Mouse (Mus musculus) forebrain, postnatal 0 days (tissue): Measurements from ENCODE around the gene Gm49361. TPM values are rescaled to one million over a fixed set of nuclear protein-coding genes. Genes with fewer than 3 reads are reported as not detected.

Experiments
- ATAC-seq: fragments of 200-750 bp; cut with Nextera tagmentation; 2 replicates; pipeline ENCODE4 v1.8.0; 2017; ENCODE audit warnings: mild to moderate bottlenecking, moderate library complexity
- DNase-seq: peaks from one replicate; pipeline ENCODE4 v3.0.0-alpha.2; 2015
- H3K27ac ChIP-seq: fragments of 300-500 bp; sonication (generic); 2 replicates; pipeline ENCODE4 v1.5.1; 2014; ENCODE audit warnings: low read depth, mild to moderate bottlenecking, antibody characterized with exemption, low read length, moderate library complexity, mixed read lengths
- H3K27me3 ChIP-seq: fragments of 300-500 bp; sonication (generic); 2 replicates; pipeline ENCODE4 v1.6.1; 2014; ENCODE audit warnings: mild to moderate bottlenecking, low read length, mixed read lengths; ENCODE audit not compliant: insufficient read depth
- H3K36me3 ChIP-seq: fragments of 300-500 bp; sonication (generic); 2 replicates; pipeline ENCODE4 v1.6.1; 2014; ENCODE audit warnings: mild to moderate bottlenecking, moderate library complexity; ENCODE audit not compliant: insufficient read depth
- H3K4me1 ChIP-seq: fragments of 300-500 bp; sonication (generic); 2 replicates; pipeline ENCODE4 v1.6.1; 2014; ENCODE audit warnings: antibody characterized with exemption; ENCODE audit not compliant: insufficient read depth
- H3K4me2 ChIP-seq: fragments of 300-500 bp; sonication (generic); 2 replicates; pipeline ENCODE4 v1.6.1; 2014; ENCODE audit warnings: low read depth, mild to moderate bottlenecking, moderate library complexity
- H3K4me3 ChIP-seq: fragments of 300-500 bp; sonication (generic); 2 replicates; pipeline ENCODE4 v1.5.1; 2014; ENCODE audit warnings: low read depth, low read length, mixed read lengths
- H3K9ac ChIP-seq: fragments of 300-500 bp; sonication (generic); 2 replicates; pipeline ENCODE4 v1.6.1; 2014; ENCODE audit warnings: mild to moderate bottlenecking
- H3K9me3 ChIP-seq: fragments of 300-500 bp; sonication (generic); 2 replicates; pipeline ENCODE4 v1.6.1; 2016; ENCODE audit warnings: low read length
- CTCF ChIP-seq: sonication (generic); IDR thresholded peaks from 2 replicates; pipeline ENCODE4 v1.5.1; 2016; ENCODE audit warnings: antibody characterized with exemption, control low read depth, low read depth
- WGBS: fragments of 180-500 bp; shearing (Covaris S2); extraction: QIAGEN DNeasy Blood & Tissue Kit; methylation state at CpG from one replicate; pipeline ENCODE4 v1.1.7; 2014; 5-methylcytosine and 5-hydroxymethylcytosine counted together
- polyA plus RNA-seq: library from polyadenylated mRNA; unstranded; fragments of >200 nt; fragmentation: Nextera tagmentation; extraction: Ambion mirVana; gene quantifications from 2 replicates; pipeline ENCODE4 v1.2.1, GENCODE M21; 2015
- total RNA-seq: library from RNA; depleted of rRNA; stranded (reverse); fragments of >200 nt; gene quantifications from 2 replicates; pipeline ENCODE4 v1.2.3, GENCODE M21; 2014

Gene Gm49361
- total and polyA plus RNA-seq, 2 experiments from 2014 or later = not detected

- WGBS = 71% methylated on average over 3 of the region's 3 CpGs
- H3K4me1 ChIP-seq = no peaks in the 10 kb centered on the region
- TF ChIP-seq CTCF = no peak
- H3K9me3 ChIP-seq = no peaks in the 10 kb centered on the region
- H3K27me3 ChIP-seq = no peaks in the 10 kb centered on the region
- H3K4me3 ChIP-seq = no peak overlapping the region
- no peak overlapping the region for H3K4me2 ChIP-seq
- no peak for ATAC-seq
- H3K36me3 ChIP-seq = 0 out of 2 replicates have a peak, but pooled peaks cover 2% of the 10 kb centered on the region
- H3K27ac ChIP-seq = no peak overlapping the region
- H3K9ac ChIP-seq = no peak overlapping the region
- DNase-seq = no peak
Observed at GRCm38 (mm10) chr14:57622934-57623333, 123.0 kb downstream of the Gm49361 start.

- WGBS = 66% methylated on average over 4 of the region's 4 CpGs
- Histone ChIP-seq H3K9me3 (no peaks in the 10 kb centered on the region), H3K27ac (no peak overlapping the region), H3K4me1 (no peaks in the 10 kb centered on the region), H3K9ac (no peak overlapping the region), H3K36me3 (0 out of 2 replicates have a peak, but pooled peaks cover under 1% of the 10 kb centered on the region), H3K4me2 (no peak overlapping the region), H3K4me3 (no peak overlapping the region), H3K27me3 (no peaks in the 10 kb centered on the region)
- no peak for ATAC-seq
- no peak for DNase-seq
- no peak for TF ChIP-seq CTCF
Observed at GRCm38 (mm10) chr14:57621699-57622098, 124.2 kb downstream of the Gm49361 start.

DNA sequence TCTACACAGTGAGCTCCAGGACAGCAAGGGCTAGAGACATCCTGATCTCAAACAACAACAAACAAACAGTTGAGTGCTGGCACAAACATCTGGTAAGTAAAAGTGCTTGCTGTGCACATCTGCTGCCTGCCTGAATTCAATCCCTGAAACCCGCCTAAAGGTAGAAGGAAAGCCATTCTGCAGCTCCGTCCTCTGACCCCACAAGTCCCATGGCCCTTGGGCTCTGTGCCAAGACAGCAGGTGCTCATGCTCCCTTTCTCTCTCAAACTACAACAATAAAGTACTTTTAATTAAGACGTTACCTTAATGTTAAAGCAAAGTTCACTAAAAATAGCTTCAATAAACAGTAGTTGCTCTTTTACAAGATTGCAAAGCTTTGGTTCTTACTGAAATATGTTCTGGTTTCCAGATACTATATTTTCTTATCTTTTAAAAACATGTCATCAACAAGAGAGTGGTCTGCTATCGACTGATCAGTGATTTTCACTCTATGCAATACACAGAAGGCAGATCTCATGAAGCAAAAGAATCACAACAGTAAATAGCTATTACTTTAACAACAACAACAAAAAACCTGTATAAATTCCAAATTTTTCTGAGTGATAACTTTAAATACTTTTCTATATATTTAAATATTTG, 125.2 kb downstream of the Gm49361 start:
- Histone ChIP-seq H3K9ac (no peak overlapping the region), H3K9me3 (no peaks in the 10 kb centered on the region), H3K4me3 (no peak overlapping the region), H3K4me2 (no peak overlapping the region), H3K4me1 (no peaks in the 10 kb centered on the region), H3K27ac (no peak overlapping the region), H3K27me3 (no peaks in the 10 kb centered on the region), H3K36me3 (no peaks in the 10 kb centered on the region)
- 42% methylated on average over 4 of the region's 4 CpGs for WGBS
- no peak for TF ChIP-seq CTCF
- no peak for DNase-seq
- ATAC-seq = no peak

DNA sequence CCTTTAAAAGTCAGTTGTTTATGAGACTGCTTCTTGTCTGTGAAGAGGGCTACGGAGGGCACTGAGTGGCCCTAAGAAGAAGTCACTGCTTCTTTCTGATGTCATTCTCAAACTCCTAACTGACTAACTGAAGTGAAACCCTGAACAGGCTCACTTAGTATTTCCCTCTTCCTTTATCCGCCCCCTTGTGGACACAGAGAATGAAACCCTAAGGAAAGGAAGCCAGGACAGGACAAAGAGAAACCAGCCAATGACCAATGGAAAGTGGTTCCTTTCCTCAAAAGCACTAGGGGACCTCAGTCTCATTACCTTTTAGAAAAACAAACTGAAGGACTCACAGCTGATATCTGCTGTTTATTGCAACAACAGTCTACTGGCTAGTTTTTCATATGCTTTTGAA, 126.4 kb downstream of the Gm49361 start:
- DNase-seq = peak; percentile 55
- ATAC-seq = peak; percentile 56
- Histone ChIP-seq H3K4me1 (no peaks in the 10 kb centered on the region), H3K36me3 (no peaks in the 10 kb centered on the region), H3K9ac (no peak overlapping the region), H3K27me3 (no peaks in the 10 kb centered on the region), H3K4me3 (no peak overlapping the region), H3K9me3 (no peaks in the 10 kb centered on the region), H3K27ac (no peak overlapping the region), H3K4me2 (no peak overlapping the region)
- TF ChIP-seq CTCF = peak; percentile 69
- 46% methylated on average over 2 of the region's 2 CpGs for WGBS

- Histone ChIP-seq H3K36me3 (no peaks in the 10 kb centered on the region), H3K27me3 (no peaks in the 10 kb centered on the region), H3K4me2 (no peak overlapping the region), H3K4me1 (no peaks in the 10 kb centered on the region), H3K9ac (no peak overlapping the region), H3K4me3 (no peak overlapping the region), H3K27ac (no peak overlapping the region), H3K9me3 (no peaks in the 10 kb centered on the region)
- WGBS = 95% methylated on average over 1 of the region's 1 CpGs
- ATAC-seq (no peak), DNase-seq (no peak)
- no peak for TF ChIP-seq CTCF
Observed at GRCm38 (mm10) chr14:57617675-57618074, 128.2 kb downstream of the Gm49361 start.

- no peaks in the 10 kb centered on the region for H3K27me3 ChIP-seq
- ATAC-seq = no peak
- no peaks in the 10 kb centered on the region for H3K36me3 ChIP-seq
- no peaks in the 10 kb centered on the region for H3K9me3 ChIP-seq
- no peak for DNase-seq
- H3K27ac ChIP-seq = no peak overlapping the region
- no peak overlapping the region for H3K9ac ChIP-seq
- 68% methylated on average over 6 of the region's 6 CpGs for WGBS
- H3K4me2 ChIP-seq = no peak overlapping the region
- no peak overlapping the region for H3K4me3 ChIP-seq
- TF ChIP-seq CTCF = no peak
- no peaks in the 10 kb centered on the region for H3K4me1 ChIP-seq
Observed at GRCm38 (mm10) chr14:57616339-57616965, 129.5 kb downstream of the Gm49361 start.

DNA sequence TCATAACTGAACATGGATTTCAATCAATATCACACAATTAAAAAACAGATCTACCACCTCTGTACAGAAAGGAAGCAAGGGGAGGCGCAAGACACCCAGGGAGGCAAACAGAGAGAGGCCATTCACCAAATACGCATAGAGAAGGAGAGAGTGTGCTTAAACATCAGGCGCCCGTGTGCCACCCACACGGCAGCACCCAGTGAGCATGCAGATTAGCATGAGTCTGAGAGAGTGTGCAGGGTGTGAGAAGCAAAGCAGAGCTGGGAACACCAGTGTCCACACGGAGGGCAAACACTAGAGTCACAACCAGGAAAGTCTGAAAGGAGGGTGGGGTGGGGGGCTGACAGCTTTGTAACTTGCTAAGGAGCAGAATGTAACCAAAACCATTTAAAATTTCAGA, 130.1 kb downstream of the Gm49361 start:
- no peak for DNase-seq
- Histone ChIP-seq H3K27me3 (no peaks in the 10 kb centered on the region), H3K36me3 (no peaks in the 10 kb centered on the region), H3K27ac (no peak overlapping the region), H3K9ac (no peak overlapping the region), H3K9me3 (no peaks in the 10 kb centered on the region), H3K4me1 (no peaks in the 10 kb centered on the region), H3K4me3 (no peak overlapping the region), H3K4me2 (no peak overlapping the region)
- WGBS = 57% methylated on average over 6 of the region's 6 CpGs
- no peak for ATAC-seq
- TF ChIP-seq CTCF = no peak
